Mouse (Mus musculus) olfactory bulb, adult 2 months (tissue): ENCODE measurements around the gene 9230102O04Rik.

ENCODE experiments used
- CTCF ChIP-seq: fragments of 200-500 bp; IDR thresholded peaks from 2 replicates; pipeline ENCODE4 v1.5.1; 2012; ENCODE audit warnings: low read depth, mild to moderate bottlenecking, low read length, moderate library complexity; ENCODE audit not compliant: insufficient read depth
- POLR2A ChIP-seq: fragments of 200-500 bp; IDR thresholded peaks from 2 replicates; pipeline ENCODE4 v1.6.1; 2012; ENCODE audit warnings: mild to moderate bottlenecking, low read depth, low read length, moderate library complexity; ENCODE audit not compliant: insufficient read depth

- no peak for TF ChIP-seq CTCF
- no peak for TF ChIP-seq POLR2A
These were observed 3.2 kb upstream of the 9230102O04Rik start for GRCm38 (mm10) chr2:9892541-9892940.
